Mouse (Mus musculus) natural killer cell, adult 2 months (primary cell): ENCODE data around the gene Tnfrsf13b.
"Not testable (repeated sequence)": the region's sequence is repeated elsewhere in the genome, so short reads cannot be mapped to it uniquely, and the experiment has no call there.

Source experiments
- DNase-seq, 2 experiments: peaks; one replicate each; pipeline ENCODE4 v3.0.0; 2022; ENCODE audit warnings: low spot score in 2 of 2

Tnfrsf13b gene

DNA sequence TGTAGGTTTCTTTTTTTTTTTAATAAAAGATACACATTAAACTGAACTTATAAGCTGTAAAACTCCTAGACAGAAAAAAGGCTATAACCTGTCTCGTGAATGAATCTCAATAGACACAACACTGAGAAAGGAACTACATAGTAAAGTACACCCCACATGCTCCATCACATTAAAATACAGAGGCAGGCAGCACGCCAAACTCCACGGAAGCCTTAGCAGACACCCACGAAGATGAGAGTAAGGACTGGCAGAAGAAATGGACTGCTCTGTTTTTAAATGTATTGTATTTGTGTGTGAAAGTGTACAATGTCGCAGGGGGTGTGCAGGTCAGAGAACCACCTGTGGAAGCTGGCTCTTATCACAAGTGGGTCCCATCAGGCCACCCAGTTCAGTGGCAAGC lies 43.6 kb downstream of the Tnfrsf13b start:
- no peak for DNase-seq

DNA sequence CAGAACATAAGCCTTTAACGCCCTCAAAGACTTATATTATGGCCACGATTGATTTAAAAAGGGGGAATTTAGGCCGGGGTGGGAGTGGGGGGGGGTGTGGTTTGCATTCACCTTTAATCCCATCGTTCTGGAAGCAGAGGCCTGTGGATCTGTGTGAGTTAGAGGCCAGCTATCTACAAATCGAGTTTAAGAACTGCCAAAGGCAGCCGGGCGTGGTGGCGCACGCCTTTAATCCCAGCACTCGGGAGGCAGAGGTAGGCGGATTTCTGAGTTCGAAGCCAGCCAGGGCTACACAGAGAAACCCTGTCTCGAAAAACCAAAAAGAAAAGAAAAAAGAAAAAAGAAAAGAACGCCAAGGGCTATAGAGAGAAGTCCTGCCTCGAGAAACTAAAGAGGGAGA lies 46.9 kb downstream of the Tnfrsf13b start:
- DNase-seq, result not testable (repeated sequence)

DNA sequence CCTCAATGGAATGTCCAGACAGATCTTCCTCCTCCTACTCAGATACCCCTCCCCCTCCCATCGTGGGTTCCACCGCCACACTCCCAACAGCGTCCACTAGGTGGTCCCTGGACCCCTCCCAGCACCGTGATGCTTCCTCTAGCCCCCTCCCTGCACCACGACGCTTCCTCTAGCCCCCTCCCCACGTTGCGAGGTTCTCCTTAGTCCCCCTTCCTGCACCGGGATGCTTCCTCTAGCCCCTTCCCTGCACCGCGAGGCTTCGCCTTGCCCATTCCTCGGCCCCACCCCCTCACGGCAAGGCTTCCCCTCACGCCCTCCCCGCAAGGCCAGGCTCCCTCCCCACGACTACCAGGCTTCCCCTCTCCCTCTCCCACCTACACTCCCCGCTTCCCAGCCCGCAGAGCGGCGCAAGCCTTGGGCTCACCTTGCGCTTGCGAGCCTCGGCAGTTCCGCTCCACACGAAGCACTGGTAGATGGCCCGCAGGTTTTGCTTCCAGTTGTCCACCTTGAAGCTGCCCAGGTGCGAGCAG lies 47.8 kb downstream of the Tnfrsf13b start:
- DNase-seq, result peak in 1 of 2 experiments; percentile 41

DNA sequence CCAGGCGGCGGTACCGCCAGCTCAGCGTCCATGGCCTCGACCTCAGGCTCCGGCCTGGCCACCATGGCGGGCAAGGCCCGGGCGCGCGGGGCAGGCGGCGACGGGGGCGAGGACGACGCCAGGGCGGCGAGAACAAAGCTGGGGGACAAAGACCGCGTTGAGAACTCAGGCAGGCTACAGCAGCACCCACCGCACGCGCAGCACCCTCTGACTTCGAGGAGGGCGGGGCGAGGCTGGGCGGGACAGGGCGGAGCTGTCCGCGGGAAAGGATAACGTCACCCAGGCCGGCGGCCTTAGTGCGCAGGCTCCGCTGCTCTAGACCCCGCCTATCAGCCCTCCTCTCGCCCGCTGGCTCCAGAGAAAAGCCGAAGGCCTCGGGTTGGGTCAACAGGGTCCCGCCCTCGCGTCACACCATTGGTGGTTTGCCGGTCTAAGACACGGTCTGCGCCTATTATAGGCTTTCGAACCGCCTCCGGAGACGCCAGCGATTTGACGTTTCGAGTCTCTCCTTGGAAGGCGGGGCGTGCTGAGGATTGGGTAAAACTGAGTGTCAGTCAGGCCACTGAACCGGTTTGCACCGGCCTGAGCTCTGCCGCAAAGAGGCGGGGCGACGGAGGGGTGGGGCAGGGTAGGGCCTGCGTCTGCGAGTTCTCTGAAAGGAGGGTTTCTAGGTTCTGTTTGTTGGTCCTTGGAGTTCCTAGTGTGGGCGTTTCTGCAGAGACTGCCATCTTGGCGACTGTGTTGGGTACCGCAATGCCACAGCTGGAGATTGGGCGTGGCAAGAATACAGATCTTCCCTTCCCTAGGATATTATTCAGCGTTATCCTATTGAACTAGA lies 48.5 kb downstream of the Tnfrsf13b start, which contains the start of gene Usp22:
TSS of gene Usp22 (minus strand) at position 235 of the 838 bp plus-strand sequence.
- DNase-seq, result peak; percentile 99 to 100

DNA sequence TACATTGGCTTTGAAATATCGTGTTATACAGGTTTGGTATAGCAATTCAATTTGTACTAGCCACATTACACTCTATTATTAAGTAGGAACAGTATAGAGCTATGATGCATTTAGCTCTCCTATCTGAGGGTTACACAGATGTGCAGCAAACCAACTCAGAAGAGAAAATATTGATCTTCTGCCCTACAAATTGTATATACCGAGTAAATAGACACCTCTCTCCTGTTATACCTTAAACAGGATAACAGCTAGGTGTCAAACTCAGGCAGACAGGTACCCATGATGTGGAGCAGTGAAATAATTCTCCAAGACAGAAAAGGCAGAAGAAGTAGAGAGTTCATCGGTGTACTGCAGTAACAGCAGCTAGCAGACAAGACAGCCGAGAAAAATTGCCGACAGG lies 49.2 kb downstream of the Tnfrsf13b start:
- no peak for DNase-seq

DNA sequence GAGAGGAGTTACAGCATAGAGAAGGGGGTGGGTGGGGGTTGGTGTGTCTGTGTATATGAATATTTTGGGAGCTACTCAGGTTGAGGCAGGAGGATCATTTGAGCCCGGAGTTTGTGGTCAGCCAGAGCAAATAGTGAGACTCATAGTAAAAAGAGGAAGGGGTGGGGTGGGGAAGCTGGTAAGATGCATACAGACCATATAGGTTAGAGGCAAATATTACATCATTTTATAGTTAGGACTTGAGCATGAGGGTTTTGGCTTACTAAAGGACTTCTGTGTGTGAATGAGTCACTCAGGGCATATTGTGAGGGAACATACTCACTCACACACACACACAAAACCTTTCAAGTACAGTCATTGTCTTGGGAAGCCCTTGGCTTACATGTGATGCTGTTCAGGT lies 49.8 kb downstream of the Tnfrsf13b start:
- no peak for DNase-seq

DNA sequence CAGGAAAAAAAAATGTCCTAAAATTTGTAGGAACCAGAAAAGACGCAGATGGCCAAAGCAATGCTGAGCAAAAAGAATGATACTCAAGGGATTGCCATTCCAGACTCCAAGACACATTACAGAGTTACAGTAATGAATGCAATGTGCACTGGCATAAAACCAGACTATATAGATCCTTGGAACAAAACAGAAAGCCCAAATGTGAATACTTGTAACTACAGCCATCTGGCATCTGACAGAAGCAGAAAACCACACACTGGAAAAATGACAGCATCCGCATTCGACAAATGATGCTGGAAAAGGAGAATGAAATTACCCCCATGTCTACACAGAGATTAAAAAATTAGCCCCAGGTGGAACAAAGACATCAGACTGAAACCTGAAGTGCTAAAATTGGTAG lies 53.8 kb downstream of the Tnfrsf13b start:
- DNase-seq, result no peak

DNA sequence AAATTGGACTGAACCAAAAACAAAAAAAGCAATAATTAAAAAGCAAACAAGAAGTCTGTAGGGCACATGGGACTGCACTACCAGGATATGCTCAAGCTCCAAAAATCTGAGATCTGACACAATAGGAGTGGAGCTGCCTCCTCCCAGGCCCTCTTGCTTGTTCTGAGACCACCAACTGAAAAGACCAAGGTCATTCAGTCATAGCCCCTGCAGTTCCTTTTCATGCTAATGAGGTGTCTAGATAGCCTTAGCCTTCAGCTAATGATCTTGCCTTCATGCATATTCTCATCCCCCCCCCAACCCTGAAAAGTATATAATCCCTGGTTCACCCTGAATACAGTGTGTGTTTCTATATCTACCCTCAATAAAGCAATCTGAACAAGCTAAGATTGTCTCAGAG lies 55.1 kb downstream of the Tnfrsf13b start:
- DNase-seq, result no peak

DNA sequence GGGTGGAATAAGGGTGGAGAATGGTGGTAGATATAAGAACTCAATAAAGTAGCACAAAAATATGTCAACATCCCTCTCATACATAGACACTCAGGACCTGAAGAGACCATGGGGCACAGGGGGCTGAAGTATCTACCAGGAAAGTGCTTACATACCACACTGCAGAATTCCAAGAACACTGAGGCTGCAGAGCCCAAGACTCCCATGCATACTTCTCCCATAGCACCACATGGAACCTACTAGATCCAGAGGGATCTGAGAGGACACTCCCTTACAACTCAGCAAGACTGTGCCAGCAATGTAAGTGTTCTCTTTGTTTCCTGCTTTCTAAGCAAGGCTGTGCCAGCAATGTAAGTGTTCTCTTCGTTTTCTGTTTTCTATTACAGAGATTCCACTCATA lies 57.3 kb downstream of the Tnfrsf13b start:
- DNase-seq, result no peak

DNA sequence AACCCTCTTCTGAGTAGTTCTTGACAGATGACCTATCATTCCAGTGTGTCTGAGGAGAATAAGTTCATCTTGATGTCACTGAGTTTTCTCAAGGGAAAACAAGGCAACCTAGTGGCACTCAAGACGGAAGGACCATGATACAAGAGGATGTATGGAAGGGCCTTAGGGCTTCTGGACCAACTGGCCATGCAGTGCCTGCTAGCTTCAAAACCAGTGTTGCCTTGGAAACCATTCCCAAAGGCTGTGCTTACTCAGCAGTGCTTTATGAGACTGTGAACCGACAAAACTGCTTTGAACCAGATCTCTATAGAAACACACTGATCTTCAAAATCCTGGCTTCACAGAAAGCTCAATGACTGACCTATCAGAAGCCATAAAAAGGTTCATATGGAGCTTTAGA lies 64.2 kb downstream of the Tnfrsf13b start:
- no peak for DNase-seq

DNA sequence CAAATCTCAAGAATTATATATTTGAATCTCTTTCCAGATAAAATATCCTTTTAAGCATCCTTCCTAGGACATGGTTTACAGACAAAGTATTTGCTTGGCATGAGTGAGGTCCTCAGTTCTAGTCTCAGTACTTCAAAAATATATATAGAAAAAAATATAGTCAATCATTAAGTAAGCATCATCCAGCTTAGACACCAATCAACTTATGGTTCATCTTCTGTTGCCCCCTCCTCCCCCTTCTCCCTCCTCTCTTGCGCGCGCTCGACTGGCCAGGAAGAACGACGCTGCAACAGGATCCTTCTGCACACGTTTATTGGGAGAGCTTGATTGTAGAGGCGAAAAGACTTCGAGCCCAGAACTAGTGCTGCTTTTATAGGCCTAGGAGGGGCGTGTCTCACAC lies 65.6 kb downstream of the Tnfrsf13b start:
- not testable (repeated sequence) for DNase-seq

DNA sequence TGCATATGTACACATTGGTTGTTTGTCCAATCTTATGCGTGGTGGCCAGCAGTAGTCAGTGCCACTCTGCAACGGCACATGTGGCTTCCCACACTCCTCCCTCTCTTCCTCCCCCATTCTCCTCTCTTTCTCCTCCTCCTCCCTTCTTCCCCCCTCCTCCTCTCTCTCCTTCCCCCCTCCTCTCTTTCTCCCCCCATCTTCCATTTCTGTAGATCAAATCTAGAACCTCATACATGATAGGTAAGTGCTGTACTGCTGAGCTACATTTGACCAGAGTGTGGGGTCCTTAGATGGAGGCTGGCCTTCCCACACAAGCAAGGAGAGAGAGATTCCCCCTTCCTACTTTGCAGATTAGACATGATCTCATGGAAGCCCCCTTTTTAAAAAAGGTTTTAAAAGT lies 66.2 kb downstream of the Tnfrsf13b start:
- DNase-seq, result no peak

DNA sequence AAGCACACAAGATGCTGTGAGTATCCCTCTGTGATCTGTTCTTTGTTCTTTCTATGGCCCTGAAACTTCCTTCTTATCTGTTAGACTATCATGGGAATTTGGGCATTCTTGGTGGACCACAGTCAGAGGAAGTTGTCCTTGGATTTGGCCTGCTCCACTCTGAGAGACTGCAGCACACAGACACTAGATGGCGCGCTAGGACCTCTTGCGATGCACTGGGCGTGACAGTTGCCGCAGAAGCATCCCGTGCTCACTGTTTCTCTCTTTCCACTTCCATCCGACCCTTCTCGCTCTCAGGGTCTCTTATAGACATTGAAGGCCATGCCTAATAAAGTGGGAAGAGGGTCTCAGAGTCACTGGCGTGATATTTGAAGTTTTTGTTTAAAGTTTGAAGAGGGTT lies 66.8 kb downstream of the Tnfrsf13b start:
- peak; percentile 42 to 65 for DNase-seq

DNA sequence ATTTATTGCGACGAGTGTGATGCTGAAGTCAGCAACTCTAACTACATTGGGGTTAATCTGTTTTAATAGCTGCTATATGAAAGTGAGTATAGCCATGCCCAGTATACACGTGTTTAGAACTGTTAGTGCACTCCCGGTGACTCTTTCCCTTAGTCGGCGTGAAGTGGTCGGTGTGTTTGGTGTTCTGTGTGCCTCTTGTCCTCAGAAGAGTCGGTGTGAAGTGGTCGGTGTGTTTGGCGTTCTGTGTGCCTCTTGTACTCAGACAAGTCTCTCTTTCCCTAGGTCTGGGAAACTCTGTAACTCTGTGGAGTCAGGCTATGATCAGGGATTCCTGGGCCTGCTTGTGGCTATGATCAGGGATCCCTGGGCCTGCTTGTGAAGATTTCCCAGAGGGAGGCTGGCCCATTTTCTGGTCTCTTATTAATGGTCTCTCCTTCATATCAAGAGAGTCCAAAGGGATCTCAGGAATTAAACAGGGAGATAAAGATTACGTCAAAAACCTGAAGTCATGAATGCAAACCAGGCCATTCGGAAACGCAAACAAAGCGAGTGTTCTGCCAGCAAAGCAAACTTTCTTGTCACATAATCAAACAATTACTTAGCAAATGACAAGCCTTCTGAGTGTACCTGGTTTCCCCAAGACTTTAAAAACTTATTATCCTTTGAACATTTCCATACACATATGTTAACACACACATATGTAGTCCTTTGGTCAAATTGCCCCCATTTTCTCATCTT lies 70.2 kb downstream of the Tnfrsf13b start:
- DNase-seq, result no peak

DNA sequence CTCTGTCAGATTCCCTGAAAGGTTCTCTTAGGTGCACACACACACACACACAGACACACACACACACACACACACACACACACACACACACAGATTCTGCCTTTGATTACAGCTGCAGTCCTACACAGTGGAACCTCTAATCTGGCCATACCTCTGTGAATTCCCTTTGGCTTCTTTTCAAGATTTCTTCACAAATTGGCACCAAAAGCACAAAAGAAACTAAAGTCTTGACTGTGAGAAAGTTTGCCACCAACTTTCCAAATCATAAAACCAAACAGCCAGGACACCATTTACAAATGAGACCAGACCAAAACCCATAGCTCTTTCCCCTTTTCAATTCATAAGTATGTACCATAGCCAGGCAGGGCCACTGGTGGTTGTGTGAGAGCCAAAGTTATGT lies 71.4 kb downstream of the Tnfrsf13b start:
- no peak for DNase-seq
